Mouse (Mus musculus): ENCODE data around the gene Grap2. TPM values are rescaled to one million over a fixed set of nuclear protein-coding genes. Genes with fewer than 3 reads are reported as not detected.
A peak's percentile ranks its signal among the peaks of the same experiment; 100 is the strongest.

Gene Grap2
- total and polyA plus RNA-seq, 3 experiments = 0.62 to 5.1 TPM; not detected in 1

GRCm38 (mm10) chr15:80632280-80632893 lies 60.0 kb downstream of the Grap2 start:
- H3K36me3 ChIP-seq (ENCODE audit: control insufficient read depth in 1 of 2, insufficient read depth in 2 of 2, low read length in 2 of 2) = peaks cover 0 to 2% of the 10 kb centered on the region in 2 experiments; a peak in 2 of 4 replicates
- H3K27me3 ChIP-seq (ENCODE audit: control insufficient read depth in 1 of 2, insufficient read depth in 2 of 2, low read length in 2 of 2) = peaks cover 0 to 3% of the 10 kb centered on the region in 2 experiments; a peak in 1 of 4 replicates
- no peak overlapping the region for H3K27ac ChIP-seq (ENCODE audit: control insufficient read depth, low read depth, low read length)
- no peak overlapping the region for H3K4me3 ChIP-seq (ENCODE audit: control insufficient read depth in 1 of 2, insufficient read depth in 1 of 2, low read depth in 2 of 2, low read length in 2 of 2)
- H3K79me2 ChIP-seq (ENCODE audit: control insufficient read depth, insufficient read depth, low read length, poor library complexity) = no peaks in the 10 kb centered on the region
- DNase-seq (ENCODE audit: low read depth, low spot score) = no peak
- H3K4me1 ChIP-seq (ENCODE audit: control insufficient read depth in 1 of 2, insufficient read depth in 2 of 2, low read length in 2 of 2) = no peaks in the 10 kb centered on the region; a peak in 1 of 4 replicates
- TF ChIP-seq MAFK (IDR thresholded peaks at IDR 0.05; ENCODE audit: borderline replicate concordance, low read depth, low read length) (no peak), SMC3 (IDR thresholded peaks at IDR 0.05; ENCODE audit: low read depth, low read length) (no peak), POLR2AphosphoS2 (IDR thresholded peaks at IDR 0.05; ENCODE audit: low read length) (no peak), TAL1 (IDR thresholded peaks at IDR 0.05; ENCODE audit: low read length) (no peak), USF2 (IDR thresholded peaks at IDR 0.05; ENCODE audit: borderline replicate concordance in 1 of 2, insufficient read depth in 1 of 2, low read depth in 1 of 2, low read length in 2 of 2) (no peak), BHLHE40 (IDR thresholded peaks at IDR 0.05; ENCODE audit: borderline replicate concordance, low read depth, low read length) (no peak), CHD2 (IDR thresholded peaks at IDR 0.05; ENCODE audit: low read length) (no peak), POLR2AphosphoS5 (IDR thresholded peaks at IDR 0.05; ENCODE audit: borderline replicate concordance, low read depth, low read length) (no peak), MAZ (IDR thresholded peaks at IDR 0.05; ENCODE audit: low read depth, low read length) (no peak)
- H3K9me3 ChIP-seq (replicated peaks; ENCODE audit: insufficient read depth, low read length) = no peaks in the 10 kb centered on the region
- H3K9ac ChIP-seq (ENCODE audit: control insufficient read depth, low read depth, low read length, poor library complexity, severe bottlenecking) = no peak overlapping the region

DNA sequence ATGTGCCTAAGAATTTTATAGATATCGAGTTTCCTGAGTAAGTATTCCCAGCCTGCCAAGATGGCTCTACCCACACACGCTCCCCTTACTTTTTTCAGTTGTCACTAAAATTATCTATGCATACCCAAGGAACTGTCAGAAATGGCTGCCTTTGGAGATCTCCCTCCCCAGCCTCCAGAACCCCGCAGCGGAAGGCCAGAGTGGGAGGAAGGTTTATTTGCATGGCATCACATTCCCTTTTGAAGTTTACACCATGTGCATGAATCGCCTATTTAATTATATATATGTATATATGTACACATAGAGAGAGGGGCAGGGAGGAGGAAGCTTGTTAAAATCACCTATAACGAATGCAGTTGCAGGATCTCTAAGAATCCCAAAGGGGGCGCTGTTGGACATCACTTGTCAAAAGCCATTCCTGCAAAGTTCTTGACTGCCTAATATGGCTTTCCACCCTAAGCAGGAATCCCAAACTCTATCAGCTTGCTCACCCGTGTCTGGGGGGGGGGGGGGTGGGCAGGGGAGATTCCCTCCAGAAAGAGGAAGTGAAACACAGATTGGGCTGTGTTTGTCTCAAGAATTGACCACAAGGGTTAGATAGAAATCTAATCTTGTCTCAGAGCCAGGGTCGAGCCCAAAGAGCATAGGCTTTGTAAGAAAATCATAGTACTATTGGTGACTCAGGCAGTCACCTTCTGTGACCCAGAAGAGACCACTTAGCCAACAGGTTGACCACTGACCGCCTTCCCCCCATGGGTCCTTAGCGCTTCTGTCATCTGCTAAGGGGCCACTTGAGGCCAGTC lies 62.2 kb downstream of the Grap2 start:
- Histone ChIP-seq H3K27me3 (ENCODE audit: control insufficient read depth in 1 of 2, insufficient read depth in 2 of 2, low read length in 2 of 2) (peaks cover 0 to 3% of the 10 kb centered on the region in 2 experiments; a peak in 1 of 4 replicates), H3K4me3 (ENCODE audit: control insufficient read depth in 1 of 2, insufficient read depth in 1 of 2, low read depth in 2 of 2, low read length in 2 of 2) (no peak overlapping the region), H3K27ac (ENCODE audit: control insufficient read depth, low read depth, low read length) (no peak overlapping the region), H3K9me3 (replicated peaks; ENCODE audit: insufficient read depth, low read length) (no peaks in the 10 kb centered on the region), H3K79me2 (ENCODE audit: control insufficient read depth, insufficient read depth, low read length, poor library complexity) (no peaks in the 10 kb centered on the region), H3K9ac (ENCODE audit: control insufficient read depth, low read depth, low read length, poor library complexity, severe bottlenecking) (no peak overlapping the region), H3K36me3 (ENCODE audit: control insufficient read depth in 1 of 2, insufficient read depth in 2 of 2, low read length in 2 of 2) (peaks cover 0 to 2% of the 10 kb centered on the region in 2 experiments; a peak in 2 of 4 replicates), H3K4me1 (ENCODE audit: control insufficient read depth in 1 of 2, insufficient read depth in 2 of 2, low read length in 2 of 2) (no peaks in the 10 kb centered on the region; a peak in 1 of 4 replicates)
- TF ChIP-seq GATA1 (IDR thresholded peaks at IDR 0.05; ENCODE audit: low read depth, low read length) = peak; percentile 63
- peak; percentile 13; the same call in 1 of the 2 replicates for TF ChIP-seq ZC3H11A (IDR thresholded peaks at IDR 0.05; ENCODE audit: low read depth, low read length)
- no peak for TF ChIP-seq TBP (IDR thresholded peaks at IDR 0.05; ENCODE audit: low read depth, low read length)
- peak; percentile 45 for TF ChIP-seq SMC3 (IDR thresholded peaks at IDR 0.05; ENCODE audit: low read depth, low read length)
- TF ChIP-seq TCF12 (IDR thresholded peaks at IDR 0.05; ENCODE audit: low read depth, low read length) = 0 out of 2 replicates have a peak, but pooled peaks have one; percentile 8
- peak; percentile 96 for TF ChIP-seq RCOR1 (IDR thresholded peaks at IDR 0.05; ENCODE audit: low read depth, low read length)
- TF ChIP-seq ETS1 (IDR thresholded peaks at IDR 0.05; ENCODE audit: low read depth, low read length) = no peak
- peak; percentile 29 to 58 (median 52); a peak in 5 of 6 replicates for TF ChIP-seq CTCF (IDR thresholded peaks at IDR 0.05 in 2 of 3, conservative IDR thresholded peaks at IDR 0.05 in 1 of 3; ENCODE audit: control insufficient read depth in 1 of 3, insufficient read depth in 1 of 3, low read depth in 2 of 3, low read length in 3 of 3, poor library complexity in 1 of 3, severe bottlenecking in 1 of 3)
- peak; percentile 53 for TF ChIP-seq RAD21 (IDR thresholded peaks at IDR 0.05; ENCODE audit: low read depth, low read length)
- peak; percentile 31 to 50; a peak in 3 of 4 replicates for TF ChIP-seq EP300 (IDR thresholded peaks at IDR 0.05; ENCODE audit: low read depth in 1 of 2, low read length in 2 of 2)
- TF ChIP-seq ELF1 (IDR thresholded peaks at IDR 0.05; ENCODE audit: low read depth, low read length) = no peak
- peak; percentile 86 for DNase-seq (ENCODE audit: low read depth, low spot score)

Data from MEL (cell line).